Mouse (Mus musculus): ENCODE measurements around the gene Zfp821. TPM values are rescaled to one million over a fixed set of nuclear protein-coding genes. Genes with fewer than 3 reads are reported as not detected.

Gene Zfp821
- total and polyA plus RNA-seq, 2 experiments from 2014 or later: 58.7 to 68.2 TPM

DNA sequence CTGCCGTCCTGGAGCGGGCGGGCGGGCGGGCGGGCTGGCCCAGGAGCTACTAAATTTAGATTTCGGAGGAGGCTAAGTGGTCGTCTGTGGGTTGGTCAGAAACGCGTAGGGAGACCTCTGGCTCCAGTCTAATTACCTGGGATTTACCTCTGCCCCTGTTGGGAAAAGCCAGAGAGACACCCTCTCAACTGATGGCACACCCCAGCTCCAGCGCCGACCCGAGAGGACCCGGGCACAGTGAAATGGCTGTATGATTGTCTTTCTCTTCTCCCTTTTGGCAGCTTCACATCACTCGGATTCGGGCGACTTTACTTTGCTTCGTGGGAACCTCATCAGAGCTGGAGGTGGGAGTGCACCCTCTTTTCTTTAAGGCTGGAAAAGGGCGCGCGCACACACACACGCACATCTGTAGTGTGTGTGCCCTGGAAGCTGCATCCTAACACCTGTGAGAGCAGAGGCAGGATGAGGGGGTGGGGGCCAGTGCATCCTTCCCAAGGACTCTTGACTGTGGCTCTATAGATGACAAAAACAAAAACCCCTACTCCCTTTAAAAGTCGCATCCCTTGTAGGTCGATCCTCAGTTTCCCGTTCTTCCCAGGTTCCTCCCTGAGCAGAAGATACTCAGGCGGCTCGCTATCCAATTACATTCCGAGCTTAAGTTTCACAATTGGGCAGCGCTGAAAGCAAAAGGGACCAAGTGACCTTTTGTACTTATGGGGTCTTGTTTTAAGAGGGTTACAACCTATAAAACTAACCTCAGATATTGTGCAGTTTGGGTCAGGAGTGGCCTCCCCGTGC lies 929 bp downstream of the Zfp821 start:
- DNase-seq (ENCODE audit: low spot score) (peak; percentile 12), ATAC-seq (ENCODE audit: low FRiP score) (peak; percentile 32)
- no peaks in the 10 kb centered on the region for H3K9me3 ChIP-seq (ENCODE audit: low read length)
- no peak for TF ChIP-seq CTCF (IDR thresholded peaks at IDR 0.05)
- H3K27ac ChIP-seq (ENCODE audit: low read depth, low read length): peak overlapping the region; percentile 94
- H3K36me3 ChIP-seq (ENCODE audit: insufficient read depth, low read length): peaks cover 28% of the 10 kb centered on the region
- WGBS: 2% methylated on average over 24 of the region's 30 CpGs
- H3K4me2 ChIP-seq (ENCODE audit: low read depth, low read length, poor library complexity, severe bottlenecking): peak overlapping the region; percentile 78
- H3K4me1 ChIP-seq (ENCODE audit: insufficient read depth, low read length): no peaks in the 10 kb centered on the region
- H3K9ac ChIP-seq (replicated peaks; ENCODE audit: low read length, poor library complexity, severe bottlenecking): peak overlapping the region; percentile 92
- peak overlapping the region; percentile 81 for H3K4me3 ChIP-seq (ENCODE audit: low read depth, low read length)
- 0 out of 2 replicates have a peak, but pooled peaks cover 2% of the 10 kb centered on the region for H3K27me3 ChIP-seq (ENCODE audit: insufficient read depth, low read length)

DNA sequence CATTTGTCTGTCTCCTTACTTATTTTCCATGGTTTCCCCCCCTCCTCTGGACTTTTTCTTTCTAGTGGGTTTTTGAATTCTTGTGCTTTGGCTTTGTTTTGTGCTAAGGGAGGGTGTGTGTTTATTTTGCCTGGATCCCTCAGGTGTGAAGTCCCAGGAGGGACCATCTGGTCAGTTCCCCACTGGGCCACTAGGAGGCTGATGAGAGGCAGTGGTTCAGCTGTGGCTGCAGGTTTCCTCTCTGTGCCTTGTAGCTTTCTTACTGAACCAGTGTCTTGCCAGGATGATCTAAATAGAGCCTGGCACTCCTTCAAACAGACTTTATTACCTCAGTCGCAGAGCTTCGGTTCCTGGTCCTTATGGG lies 1.5 kb downstream of the Zfp821 start:
- Histone ChIP-seq H3K27me3 (ENCODE audit: insufficient read depth, low read length) (0 out of 2 replicates have a peak, but pooled peaks cover 2% of the 10 kb centered on the region), H3K36me3 (ENCODE audit: insufficient read depth, low read length) (peaks cover 34% of the 10 kb centered on the region), H3K27ac (ENCODE audit: low read depth, low read length) (no peak overlapping the region), H3K4me2 (ENCODE audit: low read depth, low read length, poor library complexity, severe bottlenecking) (peak overlapping the region; percentile 78), H3K4me1 (ENCODE audit: insufficient read depth, low read length) (no peaks in the 10 kb centered on the region), H3K4me3 (ENCODE audit: low read depth, low read length) (peak overlapping the region; percentile 81), H3K9me3 (ENCODE audit: low read length) (no peaks in the 10 kb centered on the region), H3K9ac (replicated peaks; ENCODE audit: low read length, poor library complexity, severe bottlenecking) (peak overlapping the region; percentile 92; the same call in 1 of the 2 replicates)
- peak; percentile 32; the same call in 1 of the 2 replicates for ATAC-seq (ENCODE audit: low FRiP score)
- peak; percentile 78 for DNase-seq (ENCODE audit: low spot score)
- 23% methylated on average over 2 of the region's 2 CpGs for WGBS
- peak; percentile 87 for TF ChIP-seq CTCF (IDR thresholded peaks at IDR 0.05)

GRCm38 (mm10) chr8:109707921-109708320 lies 2.6 kb downstream of the Zfp821 start:
- ATAC-seq (ENCODE audit: low FRiP score): no peak
- no peak for TF ChIP-seq CTCF (IDR thresholded peaks at IDR 0.05)
- H3K27me3 ChIP-seq (ENCODE audit: insufficient read depth, low read length): no peaks in the 10 kb centered on the region
- H3K9me3 ChIP-seq (ENCODE audit: low read length): no peaks in the 10 kb centered on the region
- 97% methylated on average over 4 of the region's 4 CpGs for WGBS
- H3K9ac ChIP-seq (replicated peaks; ENCODE audit: low read length, poor library complexity, severe bottlenecking): no peak overlapping the region
- H3K4me3 ChIP-seq (ENCODE audit: low read depth, low read length): no peak overlapping the region
- no peak overlapping the region for H3K4me2 ChIP-seq (ENCODE audit: low read depth, low read length, poor library complexity, severe bottlenecking)
- no peak overlapping the region for H3K27ac ChIP-seq (ENCODE audit: low read depth, low read length)
- no peaks in the 10 kb centered on the region for H3K4me1 ChIP-seq (ENCODE audit: insufficient read depth, low read length)
- DNase-seq (ENCODE audit: low spot score): no peak
- peaks cover 44% of the 10 kb centered on the region for H3K36me3 ChIP-seq (ENCODE audit: insufficient read depth, low read length)

GRCm38 (mm10) chr8:109712521-109712920 lies 7.2 kb downstream of the Zfp821 start:
- H3K27ac ChIP-seq (ENCODE audit: low read depth, low read length): no peak overlapping the region
- H3K9me3 ChIP-seq (ENCODE audit: low read length): no peaks in the 10 kb centered on the region
- peaks cover 78% of the 10 kb centered on the region for H3K36me3 ChIP-seq (ENCODE audit: insufficient read depth, low read length)
- no peak for DNase-seq (ENCODE audit: low spot score)
- no peak overlapping the region for H3K4me3 ChIP-seq (ENCODE audit: low read depth, low read length)
- ATAC-seq (ENCODE audit: low FRiP score): no peak
- no peaks in the 10 kb centered on the region for H3K27me3 ChIP-seq (ENCODE audit: insufficient read depth, low read length)
- no peak overlapping the region for H3K4me2 ChIP-seq (ENCODE audit: low read depth, low read length, poor library complexity, severe bottlenecking)
- H3K4me1 ChIP-seq (ENCODE audit: insufficient read depth, low read length): no peaks in the 10 kb centered on the region
- TF ChIP-seq CTCF (IDR thresholded peaks at IDR 0.05): no peak
- H3K9ac ChIP-seq (replicated peaks; ENCODE audit: low read length, poor library complexity, severe bottlenecking): no peak overlapping the region
- 100% methylated on average over 1 of the region's 1 CpGs for WGBS

DNA sequence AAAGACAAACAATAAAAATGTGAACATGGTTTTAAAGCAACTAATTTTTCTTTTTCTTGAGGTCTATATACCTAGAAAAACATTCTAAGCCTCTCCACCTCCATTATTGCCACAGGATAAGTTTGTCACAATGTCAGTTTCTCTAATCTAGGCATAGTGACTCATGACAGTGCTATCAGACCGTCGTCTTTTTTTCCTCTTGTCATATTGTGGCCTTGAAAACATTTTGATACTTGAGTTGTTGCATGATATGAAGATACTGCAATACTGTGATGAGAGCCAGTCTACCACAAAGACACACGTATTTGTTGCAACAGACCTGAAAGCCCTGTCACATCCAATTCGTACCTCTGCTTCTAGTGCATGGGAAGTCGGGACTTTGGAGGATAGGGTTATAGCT lies 9.6 kb downstream of the Zfp821 start:
- H3K9ac ChIP-seq (replicated peaks; ENCODE audit: low read length, poor library complexity, severe bottlenecking): no peak overlapping the region
- H3K4me3 ChIP-seq (ENCODE audit: low read depth, low read length): no peak overlapping the region
- no peaks in the 10 kb centered on the region for H3K4me1 ChIP-seq (ENCODE audit: insufficient read depth, low read length)
- no peak for TF ChIP-seq CTCF (IDR thresholded peaks at IDR 0.05)
- no peaks in the 10 kb centered on the region for H3K27me3 ChIP-seq (ENCODE audit: insufficient read depth, low read length)
- no peak overlapping the region for H3K27ac ChIP-seq (ENCODE audit: low read depth, low read length)
- WGBS: 93% methylated on average over 5 of the region's 5 CpGs
- no peak for DNase-seq (ENCODE audit: low spot score)
- peaks cover 80% of the 10 kb centered on the region for H3K36me3 ChIP-seq (ENCODE audit: insufficient read depth, low read length)
- ATAC-seq (ENCODE audit: low FRiP score): no peak
- H3K4me2 ChIP-seq (ENCODE audit: low read depth, low read length, poor library complexity, severe bottlenecking): no peak overlapping the region
- H3K9me3 ChIP-seq (ENCODE audit: low read length): no peaks in the 10 kb centered on the region

- no peaks in the 10 kb centered on the region for H3K27me3 ChIP-seq (ENCODE audit: insufficient read depth, low read length)
- H3K9ac ChIP-seq (replicated peaks; ENCODE audit: low read length, poor library complexity, severe bottlenecking): no peak overlapping the region
- WGBS: 96% methylated on average over 3 of the region's 3 CpGs
- H3K4me1 ChIP-seq (ENCODE audit: insufficient read depth, low read length): no peaks in the 10 kb centered on the region
- no peak overlapping the region for H3K4me3 ChIP-seq (ENCODE audit: low read depth, low read length)
- peaks cover 79% of the 10 kb centered on the region for H3K36me3 ChIP-seq (ENCODE audit: insufficient read depth, low read length)
- DNase-seq (ENCODE audit: low spot score) (no peak), ATAC-seq (ENCODE audit: low FRiP score) (no peak)
- H3K9me3 ChIP-seq (ENCODE audit: low read length): no peaks in the 10 kb centered on the region
- H3K27ac ChIP-seq (ENCODE audit: low read depth, low read length): no peak overlapping the region
- H3K4me2 ChIP-seq (ENCODE audit: low read depth, low read length, poor library complexity, severe bottlenecking): no peak overlapping the region
- TF ChIP-seq CTCF (IDR thresholded peaks at IDR 0.05): no peak
Measured at GRCm38 (mm10) chr8:109725106-109725505, 19.8 kb downstream of the Zfp821 start.

All from midbrain, postnatal 0 days (tissue).